Mouse (Mus musculus): ENCODE measurements around the gene Nptx1.

The Nptx1 gene

DNA sequence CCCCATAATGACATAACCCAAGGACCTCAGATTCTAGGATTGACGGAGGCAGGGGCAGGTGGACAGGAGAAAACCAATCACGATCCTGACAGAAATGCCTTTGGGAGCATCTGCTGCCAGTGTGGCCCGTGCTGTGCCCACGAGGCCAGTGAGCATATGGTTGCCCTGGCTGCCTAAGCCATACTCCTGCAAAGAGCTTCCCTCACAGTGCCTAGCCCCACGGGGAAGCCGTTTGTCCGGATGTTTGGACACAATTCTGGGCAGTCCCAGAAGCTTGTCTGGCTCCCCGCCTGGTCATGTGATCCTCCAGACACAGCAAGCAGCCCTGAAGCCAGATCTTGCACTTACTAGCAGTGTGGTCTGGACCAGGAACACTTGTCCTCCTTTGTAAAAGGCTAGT lies 24.8 kb downstream of the Nptx1 start:
- DNase-seq (ENCODE audit: low spot score) = peak; percentile 89

DNA sequence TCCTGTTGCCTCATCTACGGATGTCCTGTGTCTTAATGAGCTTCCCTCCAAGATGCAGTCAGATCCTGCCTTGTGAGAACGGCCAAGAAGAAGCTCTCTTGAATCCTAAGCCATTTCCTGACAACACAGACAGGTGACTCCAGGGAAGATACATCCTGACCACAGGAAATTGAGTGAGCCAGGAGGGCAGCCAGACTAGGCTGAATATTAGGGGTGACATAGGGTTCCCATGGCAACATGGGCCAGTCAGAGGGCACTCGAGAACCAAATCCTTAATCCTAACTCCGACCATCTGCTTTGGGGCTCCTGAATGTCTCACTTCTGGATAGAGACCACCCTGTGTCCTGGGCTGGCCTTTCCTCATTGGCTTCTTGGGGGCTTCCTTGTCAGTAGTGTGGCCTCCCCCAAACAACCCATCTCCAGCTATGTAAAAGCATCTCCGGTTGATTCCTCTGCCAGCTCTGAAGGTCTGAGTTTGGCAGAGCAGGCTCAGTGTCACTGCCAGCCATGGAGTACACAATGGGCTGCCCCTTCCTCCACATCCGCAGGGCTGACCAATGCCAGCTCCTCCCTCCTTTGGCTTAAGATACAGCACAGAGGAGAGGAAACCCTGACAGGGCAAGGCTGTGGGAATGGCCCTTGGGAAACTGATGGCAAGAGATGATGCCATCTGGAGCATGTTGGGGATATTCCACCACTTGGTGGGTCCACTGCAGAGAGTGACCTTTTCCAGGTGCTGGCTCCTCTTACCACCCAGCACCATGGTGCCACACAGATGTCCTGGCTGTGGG lies 25.4 kb downstream of the Nptx1 start:
- DNase-seq (ENCODE audit: low spot score) = peak; percentile 83

- no peak for DNase-seq (ENCODE audit: low spot score)
Observed at GRCm38 (mm10) chr11:119520713-119521063, 26.9 kb downstream of the Nptx1 start.

DNA sequence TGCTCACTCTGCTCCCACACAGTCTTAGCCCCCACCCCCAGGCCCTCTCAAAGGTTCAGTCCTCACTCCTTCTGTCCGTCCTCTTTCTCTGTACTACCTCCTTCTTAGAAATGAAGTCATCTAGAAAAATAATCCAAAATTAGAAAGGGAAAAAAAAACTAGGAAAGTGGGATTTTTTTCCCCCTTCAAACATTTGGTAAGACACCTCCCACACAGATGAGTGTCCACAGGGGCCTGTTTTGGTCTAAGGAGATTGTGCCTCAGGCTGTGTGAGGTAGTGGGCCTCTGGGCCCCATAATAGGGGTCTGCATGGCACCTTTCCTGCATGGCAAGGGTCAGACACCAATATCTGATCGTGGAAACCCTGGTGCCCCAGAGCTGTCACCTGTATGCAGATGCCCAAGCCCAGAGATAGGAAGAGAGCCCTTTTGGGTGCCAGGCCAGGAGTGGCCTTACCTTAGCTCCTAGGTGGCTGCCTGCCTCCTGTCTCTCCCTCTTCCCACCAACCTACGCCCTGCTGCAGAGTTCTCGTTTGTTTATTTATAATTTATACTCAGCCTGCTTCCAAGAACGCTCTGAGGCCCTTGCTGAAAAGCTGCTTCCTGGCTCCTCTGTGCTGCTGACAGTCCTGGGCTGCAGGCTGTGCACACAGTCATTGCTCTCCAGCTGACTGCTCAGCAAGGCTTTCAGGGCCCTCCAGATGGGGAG lies 27.4 kb downstream of the Nptx1 start:
- DNase-seq (ENCODE audit: low spot score) = no peak

GRCm38 (mm10) chr11:119519387-119519786 lies 28.2 kb downstream of the Nptx1 start:
- no peak for DNase-seq (ENCODE audit: low spot score)

- peak; percentile 42 for DNase-seq (ENCODE audit: low spot score)
Observed at GRCm38 (mm10) chr11:119516677-119517361, 30.7 kb downstream of the Nptx1 start.

DNA sequence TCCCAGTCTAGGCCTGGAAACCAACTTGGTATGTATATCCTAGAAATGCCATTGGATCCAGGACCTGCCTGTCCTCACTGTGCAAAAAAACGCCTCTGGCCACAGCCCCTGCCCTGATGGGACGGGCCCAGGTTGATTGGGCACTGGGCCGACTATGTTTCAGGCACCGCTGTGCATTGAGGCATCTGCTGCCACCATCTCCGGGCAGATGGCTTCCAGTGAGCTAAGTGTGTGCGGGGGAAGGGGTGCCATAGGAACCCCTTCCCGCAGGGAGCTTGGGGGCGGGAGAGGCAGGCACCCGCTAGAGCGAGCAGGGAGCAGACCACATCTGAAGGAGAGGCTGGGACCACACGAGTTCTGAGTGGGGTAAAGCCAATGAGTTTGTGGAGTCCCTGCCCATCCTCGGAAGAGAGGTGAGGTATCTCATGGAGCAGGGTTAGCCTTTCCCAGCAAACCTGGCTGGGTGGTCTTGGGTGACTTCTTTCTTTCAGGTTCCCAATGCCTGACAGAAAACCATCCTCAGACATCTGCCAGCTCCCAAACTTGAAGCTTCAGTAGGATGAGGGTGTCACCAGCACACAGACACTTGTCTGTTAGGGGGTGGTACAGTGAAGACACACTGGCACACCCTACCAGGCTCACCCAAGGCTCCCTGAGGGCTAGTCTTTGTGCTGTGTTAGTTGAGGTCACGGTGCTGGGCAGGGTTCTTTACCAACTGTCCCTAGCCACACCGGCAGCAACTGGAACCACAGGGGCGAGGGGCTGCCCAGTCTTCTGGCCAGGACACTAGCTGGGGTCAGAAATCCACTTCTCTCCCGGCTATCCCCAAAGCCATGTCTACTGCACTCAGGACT lies 31.5 kb downstream of the Nptx1 start:
- DNase-seq (ENCODE audit: low spot score) = no peak

DNA sequence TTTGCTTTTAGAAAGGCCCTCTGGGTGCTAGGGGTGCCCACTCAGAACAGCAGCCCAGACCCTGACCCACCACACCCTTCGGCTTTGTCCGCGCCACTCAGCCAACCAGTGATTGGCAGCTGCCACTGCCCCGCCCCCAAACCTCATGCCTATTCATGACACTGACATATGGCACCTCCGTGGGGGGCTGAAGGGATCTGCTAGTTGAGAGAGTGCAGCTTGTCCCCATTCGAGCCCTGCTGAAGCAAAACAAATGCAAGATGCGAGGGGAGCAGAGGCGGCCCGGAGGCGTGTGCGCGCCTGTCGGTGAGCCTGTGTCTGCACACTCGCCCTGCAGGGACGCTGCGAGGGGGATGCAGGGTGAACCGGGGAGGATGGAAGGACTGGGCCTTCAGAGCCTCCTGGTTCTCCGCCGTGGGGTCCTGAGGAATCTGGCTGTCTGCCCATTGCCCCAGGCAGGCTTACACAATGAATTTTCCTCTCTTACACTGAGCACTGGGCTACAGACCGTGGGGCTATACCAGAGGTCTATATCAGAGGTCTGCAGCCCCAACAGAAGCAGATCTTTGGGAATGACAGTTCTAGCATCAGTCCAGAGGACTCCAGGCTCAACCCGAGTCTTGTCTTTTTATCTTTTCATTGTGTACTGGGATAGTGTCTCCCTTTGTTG lies 32.5 kb downstream of the Nptx1 start:
- no peak for DNase-seq (ENCODE audit: low spot score)

- no peak for DNase-seq (ENCODE audit: low spot score)
Observed at GRCm38 (mm10) chr11:119514108-119514860, 33.3 kb downstream of the Nptx1 start.

DNA sequence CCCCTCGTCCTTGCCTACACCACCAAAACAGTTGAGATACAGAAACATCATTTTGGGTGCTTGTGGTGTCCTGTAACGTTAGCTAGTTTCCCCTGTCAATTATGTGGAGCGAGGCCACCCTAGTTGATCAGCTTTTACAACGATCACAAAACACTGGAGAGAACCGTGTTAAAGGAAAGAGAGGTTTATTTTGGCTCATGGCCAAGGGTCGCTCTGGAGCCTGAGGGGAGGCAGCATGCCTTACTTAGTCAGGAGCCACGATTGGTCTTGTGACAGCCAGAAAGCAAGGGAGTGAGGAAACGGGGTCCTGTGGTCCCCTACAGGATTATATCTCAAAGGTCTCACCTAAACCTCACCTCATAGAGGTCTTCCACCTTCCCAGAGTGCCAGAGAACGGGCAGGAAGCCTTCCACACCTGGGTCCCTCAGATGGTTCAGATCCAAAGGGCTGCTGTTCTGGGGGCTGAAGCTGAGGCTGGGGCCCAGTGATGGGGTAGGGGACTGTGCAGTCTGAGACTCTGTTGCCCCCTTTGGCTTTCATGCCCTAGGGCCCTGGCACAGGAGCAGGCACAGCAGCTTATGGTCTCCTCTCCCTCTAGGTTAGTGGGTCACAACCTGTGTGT lies 34.4 kb downstream of the Nptx1 start:
- DNase-seq (ENCODE audit: low spot score) = no peak

- DNase-seq (ENCODE audit: low spot score) = no peak
Observed at GRCm38 (mm10) chr11:119509165-119509776, 38.3 kb downstream of the Nptx1 start.

GRCm38 (mm10) chr11:119507772-119508171 lies 39.8 kb downstream of the Nptx1 start:
- no peak for DNase-seq (ENCODE audit: low spot score)

DNA sequence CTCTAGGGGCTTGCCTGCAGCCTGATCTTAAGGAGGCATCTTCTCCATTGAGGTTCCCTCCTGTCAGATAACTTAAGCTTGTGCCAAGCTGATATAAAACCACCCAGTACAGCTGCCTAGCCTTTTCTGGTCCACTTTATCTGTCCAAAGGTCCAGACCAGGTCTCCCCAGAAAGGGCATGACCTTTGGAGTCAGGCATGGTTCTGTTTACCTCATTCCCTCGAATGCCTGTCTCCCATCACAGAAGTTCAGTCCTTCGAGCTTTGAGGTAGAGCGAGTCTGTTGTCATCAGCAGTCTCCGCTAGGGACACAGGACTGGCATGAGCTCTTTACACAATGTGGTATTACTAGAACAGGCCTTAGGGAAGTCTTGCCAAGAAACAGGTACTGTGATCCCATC lies 41.2 kb downstream of the Nptx1 start:
- no peak for DNase-seq (ENCODE audit: low spot score)

- DNase-seq (ENCODE audit: low spot score) = peak; percentile 74
Observed at GRCm38 (mm10) chr11:119503675-119504074, 43.9 kb downstream of the Nptx1 start.

DNA sequence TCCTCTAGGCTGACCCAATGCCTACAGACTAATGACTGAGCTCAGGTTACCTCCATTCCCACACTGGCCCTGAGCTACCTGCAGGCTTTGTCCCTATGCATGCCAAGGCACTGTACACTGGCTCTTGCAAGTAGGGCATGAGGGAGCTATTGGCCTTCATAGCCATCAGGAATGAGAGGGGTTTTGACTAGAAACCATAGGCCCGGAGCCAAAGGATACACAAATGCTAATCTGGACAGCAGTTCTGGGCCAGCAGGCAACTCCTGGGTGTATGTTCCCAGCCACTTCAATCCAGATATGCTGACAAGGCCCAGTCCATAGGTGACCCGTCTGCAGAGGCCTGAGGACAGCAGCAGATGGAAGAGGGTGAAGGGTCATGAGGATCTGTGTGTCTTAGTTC lies 47.5 kb downstream of the Nptx1 start:
- DNase-seq (ENCODE audit: low spot score) = no peak

DNA sequence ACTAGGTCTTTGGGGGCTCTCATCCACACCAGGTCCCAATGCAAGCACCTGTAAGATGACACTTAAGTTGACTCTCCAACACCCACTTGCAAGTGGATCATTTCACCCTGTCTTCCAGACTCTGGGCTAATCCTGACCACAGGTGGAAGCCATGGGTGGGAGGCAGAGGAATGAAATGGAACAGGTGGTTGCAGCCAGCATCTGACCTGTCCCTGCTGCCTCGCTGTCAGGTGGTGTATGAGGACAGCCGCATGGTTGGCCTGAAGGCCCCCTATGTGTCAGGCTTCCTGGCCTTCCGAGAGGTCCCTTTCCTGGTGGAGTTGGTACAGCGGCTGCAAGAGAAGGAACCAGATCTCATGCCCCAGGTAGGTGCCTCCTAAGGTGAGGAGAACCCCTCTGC lies 48.3 kb downstream of the Nptx1 start:
- DNase-seq (ENCODE audit: low spot score) = no peak

DNA sequence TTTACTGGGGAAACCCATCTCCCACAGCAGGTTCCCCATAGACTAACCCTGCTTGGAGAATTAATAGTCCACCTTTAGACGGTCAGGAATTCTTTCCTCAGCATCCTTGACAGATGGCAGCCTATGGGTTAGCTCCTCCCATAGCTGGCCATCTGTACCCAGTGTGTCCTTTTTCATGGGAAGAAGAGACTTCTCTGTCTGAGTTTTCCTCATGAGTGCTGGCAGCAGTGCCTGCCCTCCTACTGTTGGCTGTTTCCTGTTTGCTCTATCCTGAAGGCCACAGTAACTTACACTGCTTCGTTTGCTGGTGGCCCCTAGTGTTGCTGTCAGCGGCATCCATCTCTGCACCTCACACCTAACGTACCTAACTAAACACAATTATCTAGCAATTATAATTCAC lies 50.1 kb downstream of the Nptx1 start:
- no peak for DNase-seq (ENCODE audit: low spot score)

- no peak for DNase-seq (ENCODE audit: low spot score)
Observed at GRCm38 (mm10) chr11:119496147-119496546, 51.4 kb downstream of the Nptx1 start.

GRCm38 (mm10) chr11:119493516-119493915 lies 54.0 kb downstream of the Nptx1 start:
- no peak for DNase-seq (ENCODE audit: low spot score)

DNA sequence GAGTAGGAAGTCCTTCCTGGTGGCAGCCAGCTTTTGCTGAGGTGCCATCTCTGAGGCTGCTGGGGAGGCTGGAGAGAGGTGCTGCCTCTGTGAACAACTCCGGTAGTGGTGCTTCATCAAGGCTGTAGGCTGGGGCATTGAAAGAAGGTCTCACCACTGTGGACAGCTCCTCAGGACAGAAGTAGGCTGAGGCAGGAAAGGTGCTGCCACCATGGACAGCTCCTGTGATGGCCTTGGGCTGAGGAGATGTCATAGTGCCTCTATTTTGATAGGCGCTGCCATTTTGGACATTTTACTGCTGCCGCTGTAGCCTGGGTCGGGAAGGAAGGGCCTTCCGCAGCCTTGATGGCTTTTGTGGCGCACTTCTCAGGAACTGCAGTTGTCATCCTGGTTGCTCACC lies 54.7 kb downstream of the Nptx1 start:
- DNase-seq (ENCODE audit: low spot score) = peak; percentile 18
